Mouse (Mus musculus): ENCODE data around the gene Plxnb3. TPM values are rescaled to one million over a fixed set of nuclear protein-coding genes. Genes with fewer than 3 reads are reported as not detected.

Plxnb3 gene
- polyA plus RNA-seq (2014; fragmentation: Illumina TruSeq; extraction: RNeasy Lipid Tissue Mini Kit (QIAGEN cat#74804); ENCODE audit: low read depth, low replicate concordance): 0.12 TPM

DNA sequence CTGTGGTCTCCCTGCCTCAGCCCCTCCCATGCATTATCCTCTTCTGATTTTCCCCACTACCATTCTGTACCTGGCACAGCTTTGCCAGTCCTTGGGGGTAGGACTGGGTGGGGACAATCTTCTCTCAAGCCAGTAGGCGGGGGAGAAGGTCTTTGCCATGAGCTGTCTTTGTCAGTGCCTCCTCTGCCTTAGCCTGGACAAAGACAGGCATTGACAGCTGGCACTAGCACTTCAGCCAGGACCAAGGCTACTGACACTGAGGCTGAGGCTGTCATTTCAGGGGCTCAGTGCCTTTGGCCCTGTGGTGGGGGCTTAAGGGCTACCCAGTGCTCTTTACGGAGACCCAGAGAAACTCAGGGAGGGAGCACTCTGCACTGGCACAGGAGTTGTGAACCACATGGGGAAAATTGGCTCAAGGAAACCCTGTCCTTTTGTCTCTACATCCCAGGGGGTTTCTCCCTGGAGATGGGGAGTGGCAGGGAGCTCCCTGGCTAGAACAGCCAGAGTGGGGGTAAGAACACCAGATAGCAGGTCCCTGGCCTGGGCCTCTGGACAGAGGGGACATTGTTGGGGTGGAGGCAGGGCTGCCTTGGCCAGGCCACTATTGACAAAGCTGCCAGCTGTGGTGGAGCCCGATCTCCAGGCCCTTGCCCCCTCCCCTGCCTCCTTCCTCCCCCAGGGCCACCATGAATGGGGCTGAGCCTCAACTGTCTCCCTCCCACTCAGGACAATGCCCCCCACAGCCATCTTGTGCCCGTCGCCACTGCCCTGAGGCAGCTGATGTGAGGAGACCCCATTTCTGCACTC is at the start of gene Plxnb3:
Gene Plxnb3 (plus strand): TSS at position 757 of the 807 bp plus-strand sequence.

DNA sequence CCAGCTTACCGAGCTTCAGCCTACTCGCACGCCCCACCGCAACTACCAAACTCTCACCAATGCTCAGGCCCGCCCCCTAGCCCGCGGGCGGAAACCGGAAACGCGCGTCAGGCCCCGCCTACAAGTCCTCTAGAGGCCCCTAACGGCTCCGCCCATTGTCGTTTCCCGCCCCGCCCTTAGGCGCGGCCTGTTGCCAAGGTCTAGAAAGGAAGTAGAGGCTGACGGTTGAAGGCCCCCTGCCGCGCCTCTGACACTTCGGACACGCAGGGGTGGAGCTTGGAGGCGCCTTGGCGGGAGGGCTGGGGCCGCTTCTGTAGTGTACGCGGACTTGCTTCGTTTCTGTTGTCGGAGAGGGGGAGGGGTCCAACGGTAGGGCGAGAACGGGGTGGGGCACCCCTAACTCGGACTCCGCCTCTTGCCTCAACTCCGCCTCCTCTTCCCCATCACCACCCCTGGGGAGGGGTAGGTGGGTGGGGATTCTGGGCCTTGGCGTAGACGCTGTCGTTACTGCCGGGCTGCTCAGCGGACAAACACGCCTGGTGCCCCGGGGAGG is 40.7 kb upstream of the Plxnb3 start, which contains the start of the genes Bcap31 and Abcd1:
Gene Bcap31 (minus strand): TSS at position 67 of the 553 bp plus-strand sequence.
Gene Abcd1 (plus strand): TSS at position 489 of the 553 bp plus-strand sequence.

DNA sequence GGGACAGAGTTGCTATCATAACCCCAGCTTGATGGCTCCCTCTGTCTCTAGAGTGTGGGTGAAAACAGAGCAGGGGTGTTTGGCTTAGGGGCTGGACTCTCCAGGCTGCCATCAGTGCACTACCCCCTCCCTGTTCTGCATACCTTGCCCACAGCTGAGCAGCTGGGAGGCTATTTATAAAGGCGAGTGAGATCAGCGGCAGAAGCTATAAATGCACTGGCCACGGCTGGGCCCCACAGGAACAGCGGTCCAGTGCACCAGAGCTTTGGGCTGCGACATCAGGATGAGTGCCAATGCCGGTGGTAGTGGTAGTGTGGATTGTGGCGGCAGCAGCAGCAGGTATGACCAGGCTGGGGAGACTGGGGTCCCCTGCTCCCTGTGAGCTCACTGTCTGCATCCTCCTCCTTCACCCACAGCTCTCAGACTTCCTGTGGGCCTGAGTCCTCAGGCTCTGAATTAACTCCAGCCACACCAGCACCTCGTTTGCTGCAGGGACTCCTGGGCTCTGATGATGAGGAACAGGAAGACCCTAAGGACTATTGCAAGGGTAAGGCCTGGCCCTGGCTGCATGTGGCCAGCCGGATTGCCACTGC is 17.4 kb downstream of the Plxnb3 start, which contains the start of gene Srpk3:
Gene Srpk3 (plus strand): TSS at position 238 of the 593 bp plus-strand sequence.

DNA sequence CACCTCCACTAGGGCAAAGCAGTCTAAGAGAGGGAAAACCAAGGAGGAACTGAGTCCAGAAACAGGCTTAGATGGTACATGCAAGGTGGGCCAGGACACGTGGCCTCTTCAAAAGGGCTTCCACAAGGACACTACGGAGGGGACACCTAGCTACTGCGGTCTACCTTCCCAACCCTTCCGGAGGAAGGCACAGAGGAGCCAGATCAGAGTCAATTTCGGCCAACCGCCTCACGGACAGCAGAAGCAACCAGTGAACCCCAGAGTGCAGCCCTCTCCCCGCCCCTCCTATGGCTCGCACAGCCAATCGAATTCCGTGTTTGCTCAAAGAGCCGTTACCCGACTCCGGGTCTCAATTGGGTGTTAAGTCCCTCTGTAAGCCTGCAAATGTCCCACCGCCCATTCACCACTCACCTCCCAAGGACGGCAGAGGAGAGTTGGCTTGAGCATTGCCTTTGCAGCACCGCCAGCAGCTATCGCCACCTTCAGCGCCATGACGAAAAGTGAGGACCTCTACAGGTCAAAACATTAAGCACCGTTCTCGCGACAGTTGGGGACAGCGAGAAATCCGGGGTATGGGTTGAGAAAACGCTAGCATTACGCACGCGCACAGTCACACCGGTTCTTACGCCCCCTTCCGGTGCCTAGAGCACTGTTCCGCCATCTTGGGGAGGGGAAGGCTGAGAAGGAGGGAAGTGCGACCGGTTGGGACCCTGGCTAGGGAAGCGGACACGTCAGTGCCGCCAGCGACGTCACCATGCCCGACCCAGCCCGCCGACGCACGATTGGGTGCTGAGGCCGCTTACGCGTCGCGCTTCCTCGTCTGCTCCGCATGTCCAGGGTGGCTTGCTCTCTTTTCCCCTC is 29.7 kb downstream of the Plxnb3 start, which contains the start of the genes Idh3g and Ssr4:
Gene Idh3g (minus strand): TSS at position 534 of the 861 bp plus-strand sequence.
Gene Ssr4 (plus strand): TSS at position 665 of the 861 bp plus-strand sequence.

Other genes with a start within 250 kb of the Plxnb3 start
- not detected for gene Dusp9, start 117.7 kb upstream of the Plxnb3 start, polyA plus RNA-seq (2014; fragmentation: Illumina TruSeq; extraction: RNeasy Lipid Tissue Mini Kit (QIAGEN cat#74804); ENCODE audit: low read depth, low replicate concordance)
- not detected for gene Pnck, start 97.0 kb upstream of the Plxnb3 start, polyA plus RNA-seq (2014; fragmentation: Illumina TruSeq; extraction: RNeasy Lipid Tissue Mini Kit (QIAGEN cat#74804); ENCODE audit: low read depth, low replicate concordance)
- 67.8 TPM for gene Slc6a8, start 83.9 kb upstream of the Plxnb3 start, polyA plus RNA-seq (2014; fragmentation: Illumina TruSeq; extraction: RNeasy Lipid Tissue Mini Kit (QIAGEN cat#74804); ENCODE audit: low read depth, low replicate concordance)
- 255 TPM for gene Bcap31, start 40.9 kb upstream of the Plxnb3 start, polyA plus RNA-seq (2014; fragmentation: Illumina TruSeq; extraction: RNeasy Lipid Tissue Mini Kit (QIAGEN cat#74804); ENCODE audit: low read depth, low replicate concordance)
- gene Abcd1, start 40.5 kb upstream of the Plxnb3 start, polyA plus RNA-seq (2014; fragmentation: Illumina TruSeq; extraction: RNeasy Lipid Tissue Mini Kit (QIAGEN cat#74804); ENCODE audit: low read depth, low replicate concordance): 2.3 TPM
- gene Srpk3, start 17.3 kb downstream of the Plxnb3 start, polyA plus RNA-seq (2014; fragmentation: Illumina TruSeq; extraction: RNeasy Lipid Tissue Mini Kit (QIAGEN cat#74804); ENCODE audit: low read depth, low replicate concordance): not detected
- gene Idh3g, start 29.8 kb downstream of the Plxnb3 start, polyA plus RNA-seq (2014; fragmentation: Illumina TruSeq; extraction: RNeasy Lipid Tissue Mini Kit (QIAGEN cat#74804); ENCODE audit: low read depth, low replicate concordance): 64.4 TPM
- gene Ssr4, start 29.9 kb downstream of the Plxnb3 start, polyA plus RNA-seq (2014; fragmentation: Illumina TruSeq; extraction: RNeasy Lipid Tissue Mini Kit (QIAGEN cat#74804); ENCODE audit: low read depth, low replicate concordance): 19.8 TPM
- 0.76 TPM for gene Pdzd4, start 67.9 kb downstream of the Plxnb3 start, polyA plus RNA-seq (2014; fragmentation: Illumina TruSeq; extraction: RNeasy Lipid Tissue Mini Kit (QIAGEN cat#74804); ENCODE audit: low read depth, low replicate concordance)
- gene Avpr2, start 135.0 kb downstream of the Plxnb3 start, polyA plus RNA-seq (2014; fragmentation: Illumina TruSeq; extraction: RNeasy Lipid Tissue Mini Kit (QIAGEN cat#74804); ENCODE audit: low read depth, low replicate concordance): not detected
- 2.8 TPM for gene L1cam, start 139.0 kb downstream of the Plxnb3 start, polyA plus RNA-seq (2014; fragmentation: Illumina TruSeq; extraction: RNeasy Lipid Tissue Mini Kit (QIAGEN cat#74804); ENCODE audit: low read depth, low replicate concordance)
- gene Arhgap4, start 164.8 kb downstream of the Plxnb3 start, polyA plus RNA-seq (2014; fragmentation: Illumina TruSeq; extraction: RNeasy Lipid Tissue Mini Kit (QIAGEN cat#74804); ENCODE audit: low read depth, low replicate concordance): not detected
- 7.8 TPM for gene Naa10, start 164.9 kb downstream of the Plxnb3 start, polyA plus RNA-seq (2014; fragmentation: Illumina TruSeq; extraction: RNeasy Lipid Tissue Mini Kit (QIAGEN cat#74804); ENCODE audit: low read depth, low replicate concordance)
- gene Renbp, start 173.8 kb downstream of the Plxnb3 start, polyA plus RNA-seq (2014; fragmentation: Illumina TruSeq; extraction: RNeasy Lipid Tissue Mini Kit (QIAGEN cat#74804); ENCODE audit: low read depth, low replicate concordance): 3.7 TPM
- 30.9 TPM for gene Hcfc1, start 209.3 kb downstream of the Plxnb3 start, polyA plus RNA-seq (2014; fragmentation: Illumina TruSeq; extraction: RNeasy Lipid Tissue Mini Kit (QIAGEN cat#74804); ENCODE audit: low read depth, low replicate concordance)